Comparison of ENCODE assay signal across 4 mouse cellular contexts in genomic region chr1:152642207-152642606, GRCm38 (mm10).
A peak's percentile ranks its signal among the peaks of the same experiment; 100 is the strongest.
DNase-seq lines count a peak whose midpoint lies in the region; ATAC-seq and TF ChIP-seq lines count a peak whose summit lies in the region.
"Not testable (repeated sequence)": the region's sequence is repeated elsewhere in the genome, so short reads cannot be mapped to it uniquely, and the experiment has no call there.

No protein-coding gene starts in this region.

- ATAC-seq in frontal cortex, adult (ENCODE audit: low TSS enrichment): peak; percentile 84

- DNase-seq in brain, adult 2 months (ENCODE audit: low read depth, low spot score): peak; percentile 42
- DNase-seq in heart, adult 11 months: peak; percentile 66
- DNase-seq in layer of hippocampus, adult 2 months (ENCODE audit: low spot score in 2 of 2): not testable (repeated sequence)

- TF ChIP-seq CTCF in layer of hippocampus, adult 2 months (conservative IDR thresholded peaks at IDR 0.05): not testable (repeated sequence)

- H3K4me3 ChIP-seq in layer of hippocampus, adult 2 months: not testable (repeated sequence)

- 0 out of 2 replicates have a peak overlapping the region, but pooled peaks have one; percentile 10 for H3K27ac ChIP-seq in layer of hippocampus, adult 2 months
